Mouse (Mus musculus) ES-Bruce4 (cell line): Measurements from ENCODE around the gene Hoxa9.

Experiments
- CTCF ChIP-seq: IDR thresholded peaks from one replicate; pipeline ENCODE4 v1.8.1; 2011; ENCODE audit warnings: low read depth, low read length
- EP300 ChIP-seq: IDR thresholded peaks from 2 replicates; pipeline ENCODE4 v1.6.1; 2011; ENCODE audit warnings: low read depth, low read length; ENCODE audit not compliant: insufficient read depth
- POLR2A ChIP-seq: IDR thresholded peaks from one replicate; pipeline ENCODE4 v1.8.1; 2011; ENCODE audit warnings: low read length; ENCODE audit not compliant: insufficient read depth

- TF ChIP-seq EP300 (no peak), CTCF (no peak), POLR2A (no peak)
Observed at GRCm38 (mm10) chr6:52275563-52276280, 44.8 kb upstream of the Hoxa9 start.
